Mouse (Mus musculus) MEL (cell line): ENCODE measurements around the gene Gm20388.

Experiments used
- CTCF ChIP-seq, 3 experiments: IDR thresholded peaks in 2 of 3; conservative IDR thresholded peaks in 1 of 3; 2 replicates each; pipeline ENCODE4 v1.5.1; 2011 to 2012; ENCODE audit warnings: low read length in 3 of 3, low read depth in 2 of 3, mild to moderate bottlenecking in 2 of 3, improper control_type of control experiment in 1 of 3, inconsistent platforms in 1 of 3, mixed read lengths in 1 of 3, moderate library complexity in 1 of 3; ENCODE audit not compliant: control insufficient read depth in 1 of 3, insufficient read depth in 1 of 3, poor library complexity in 1 of 3, severe bottlenecking in 1 of 3
- GATA1 ChIP-seq: IDR thresholded peaks from 2 replicates; pipeline ENCODE4 v1.6.1; 2011; ENCODE audit warnings: low read depth, low read length, improper control_type of control experiment
- MEF2A ChIP-seq: IDR thresholded peaks from 2 replicates; pipeline ENCODE4 v1.6.1; 2014; ENCODE audit warnings: low read depth, mild to moderate bottlenecking, inconsistent platforms, low read length, improper control_type of control experiment; ENCODE audit not compliant: poor library complexity, insufficient replicate concordance, severe bottlenecking; ENCODE audit errors: extremely low read depth
- POLR2A ChIP-seq, 2 experiments: IDR thresholded peaks; 2 replicates each; pipeline ENCODE4 v1.6.1; 2011 to 2012; ENCODE audit warnings: low read length in 2 of 2, mild to moderate bottlenecking in 2 of 2, control low read depth in 1 of 2, improper control_type of control experiment in 1 of 2, low read depth in 1 of 2, moderate library complexity in 1 of 2; ENCODE audit not compliant: control insufficient read depth in 1 of 2, insufficient read depth in 1 of 2, poor library complexity in 1 of 2
- POLR2AphosphoS2 ChIP-seq: IDR thresholded peaks from 2 replicates; pipeline ENCODE4 v1.6.1; 2011; ENCODE audit warnings: low read length, improper control_type of control experiment
- TBP ChIP-seq: IDR thresholded peaks from 2 replicates; pipeline ENCODE4 v1.8.0; 2011; ENCODE audit warnings: low read depth, low read length, improper control_type of control experiment

DNA sequence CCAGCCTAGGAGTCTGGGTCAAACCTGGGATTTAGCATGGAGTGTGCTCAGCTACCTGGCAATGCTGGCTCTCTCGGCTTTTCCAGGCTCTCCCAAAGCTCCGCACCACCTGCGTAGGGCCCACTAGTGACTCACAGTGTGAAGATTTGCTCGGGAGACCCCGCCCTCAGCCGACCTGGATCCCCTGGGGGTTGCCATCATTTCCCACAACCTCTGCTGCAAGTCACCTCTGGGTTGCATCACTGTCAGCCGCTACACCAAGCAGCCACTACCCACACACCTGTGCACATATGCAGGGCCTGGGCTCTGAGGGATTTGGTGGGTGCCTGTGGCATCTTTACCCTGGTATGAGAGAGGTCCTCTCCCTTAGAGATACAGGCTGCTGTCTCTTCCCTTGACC is 557.0 kb downstream of the Gm20388 start:
- TF ChIP-seq TBP (no peak), CTCF (IDR thresholded peaks at IDR 0.05 in 2 of 3, conservative IDR thresholded peaks at IDR 0.05 in 1 of 3; ENCODE audit: control insufficient read depth in 1 of 3, insufficient read depth in 1 of 3, low read depth in 2 of 3, low read length in 3 of 3, poor library complexity in 1 of 3, severe bottlenecking in 1 of 3) (no peak), MEF2A (no peak), POLR2A (IDR thresholded peaks at IDR 0.05; ENCODE audit: control insufficient read depth in 1 of 2, insufficient read depth in 1 of 2, low read depth in 1 of 2, low read length in 2 of 2, poor library complexity in 1 of 2) (no peak), POLR2AphosphoS2 (no peak), GATA1 (no peak)
